Mouse (Mus musculus) testis, adult 2 months (tissue): ENCODE results near the gene Fam92b.

ENCODE experiments used
- CTCF ChIP-seq: fragments of 200-500 bp; IDR thresholded peaks from 2 replicates; pipeline ENCODE4 v1.5.1; 2012; ENCODE audit warnings: low read depth, mild to moderate bottlenecking, inconsistent platforms, low read length, moderate library complexity; ENCODE audit not compliant: control insufficient read depth, insufficient read depth, insufficient replicate concordance
- POLR2A ChIP-seq: fragments of 200-500 bp; IDR thresholded peaks from 2 replicates; pipeline ENCODE4 v1.6.1; 2012; ENCODE audit warnings: low read depth, mild to moderate bottlenecking, inconsistent platforms, low read length, moderate library complexity; ENCODE audit not compliant: control insufficient read depth

GRCm38 (mm10) chr8:120213229-120213628, 36.0 kb upstream of the Fam92b start:
- no peak for TF ChIP-seq CTCF
- no peak for TF ChIP-seq POLR2A
